Mouse (Mus musculus): ENCODE data around the gene Slc35a2. TPM values are rescaled to one million over a fixed set of nuclear protein-coding genes. Genes with fewer than 3 reads are reported as not detected.

Gene Slc35a2
- total RNA-seq (2021): 10 to 100 TPM; 41.3 to 44.5 TPM

DNA sequence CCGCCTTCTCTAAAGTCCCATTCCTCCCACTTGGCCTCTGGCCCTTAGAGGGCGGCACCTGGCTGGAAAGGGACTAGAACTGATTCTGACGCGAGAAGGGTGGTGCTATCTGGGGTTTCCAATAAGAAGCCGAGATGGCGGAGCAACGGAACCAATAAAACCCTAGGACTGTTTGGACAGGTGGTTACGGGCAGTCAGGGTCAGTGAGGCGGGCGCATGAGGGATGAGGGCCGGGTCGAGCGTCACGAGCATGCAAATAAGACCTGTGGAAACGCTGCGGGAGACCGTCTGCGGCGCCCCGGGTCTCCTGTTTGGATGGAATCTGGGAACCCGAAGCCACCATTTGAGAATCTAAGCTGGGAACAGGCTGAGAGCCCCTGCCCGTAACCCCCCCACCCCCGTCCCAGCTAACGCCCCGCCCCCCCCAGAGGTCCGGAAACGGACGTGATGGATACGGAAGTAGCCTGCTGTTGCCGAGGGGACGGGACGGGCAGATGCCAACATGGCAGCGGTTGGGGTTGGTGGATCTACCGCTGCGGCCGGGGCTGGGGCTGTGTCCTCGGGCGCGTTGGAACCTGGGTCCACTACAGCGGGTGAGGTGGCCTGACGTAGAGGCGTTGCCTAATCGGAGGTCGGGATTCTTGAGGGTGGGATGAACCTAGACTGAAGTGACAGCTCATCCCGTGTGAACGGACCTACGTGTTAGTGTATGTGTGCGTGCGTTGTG lies at the start of gene Slc35a2:
TSS of gene Slc35a2 (plus strand) at position 188 of the 727 bp plus-strand sequence.
- DNase-seq (ENCODE audit: low spot score in 2 of 2): peak; percentile 79 to 81
- intact Hi-C loops (cut with DNase I): no loop called here

DNA sequence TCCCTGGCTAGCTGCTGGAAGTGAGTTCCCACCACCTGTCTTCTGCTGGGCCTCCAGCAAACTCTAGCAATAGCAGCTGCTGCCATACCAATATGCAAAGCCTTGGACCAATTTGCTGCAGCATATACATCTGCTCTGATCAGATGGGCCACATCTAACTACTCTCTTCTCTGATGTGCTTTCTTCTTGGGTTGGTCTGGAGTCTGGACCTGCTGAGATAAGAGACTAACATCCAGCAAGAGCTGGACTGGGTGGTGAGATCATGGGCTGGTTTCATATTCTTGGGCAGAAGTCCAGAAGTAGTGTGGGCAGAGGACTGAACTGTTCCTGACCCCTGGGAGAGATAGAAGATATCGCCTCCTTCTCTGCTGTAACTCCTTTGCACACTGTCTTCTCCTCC lies 46.7 kb upstream of the Slc35a2 start:
- intact Hi-C loops (cut with DNase I): no loop called here
- no peak for DNase-seq (ENCODE audit: low spot score in 2 of 2)

DNA sequence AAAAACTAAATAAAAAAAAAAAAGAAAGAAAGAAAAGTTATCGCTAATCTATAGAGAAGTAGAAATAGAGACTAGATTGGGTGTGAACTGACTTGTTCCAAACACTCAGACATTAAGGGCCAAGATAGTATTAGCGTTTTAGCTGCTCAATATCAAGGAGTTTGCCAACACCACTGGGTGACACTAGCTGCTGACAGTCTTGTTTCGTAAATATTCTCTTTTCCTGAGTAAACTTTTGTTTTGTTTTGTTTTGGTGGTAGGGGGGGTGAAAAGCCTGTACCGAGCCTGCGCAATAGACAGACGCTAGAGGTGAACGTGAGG lies 43.0 kb upstream of the Slc35a2 start:
- no peak for DNase-seq (ENCODE audit: low spot score in 2 of 2)
- intact Hi-C loops (cut with DNase I): no loop called here

DNA sequence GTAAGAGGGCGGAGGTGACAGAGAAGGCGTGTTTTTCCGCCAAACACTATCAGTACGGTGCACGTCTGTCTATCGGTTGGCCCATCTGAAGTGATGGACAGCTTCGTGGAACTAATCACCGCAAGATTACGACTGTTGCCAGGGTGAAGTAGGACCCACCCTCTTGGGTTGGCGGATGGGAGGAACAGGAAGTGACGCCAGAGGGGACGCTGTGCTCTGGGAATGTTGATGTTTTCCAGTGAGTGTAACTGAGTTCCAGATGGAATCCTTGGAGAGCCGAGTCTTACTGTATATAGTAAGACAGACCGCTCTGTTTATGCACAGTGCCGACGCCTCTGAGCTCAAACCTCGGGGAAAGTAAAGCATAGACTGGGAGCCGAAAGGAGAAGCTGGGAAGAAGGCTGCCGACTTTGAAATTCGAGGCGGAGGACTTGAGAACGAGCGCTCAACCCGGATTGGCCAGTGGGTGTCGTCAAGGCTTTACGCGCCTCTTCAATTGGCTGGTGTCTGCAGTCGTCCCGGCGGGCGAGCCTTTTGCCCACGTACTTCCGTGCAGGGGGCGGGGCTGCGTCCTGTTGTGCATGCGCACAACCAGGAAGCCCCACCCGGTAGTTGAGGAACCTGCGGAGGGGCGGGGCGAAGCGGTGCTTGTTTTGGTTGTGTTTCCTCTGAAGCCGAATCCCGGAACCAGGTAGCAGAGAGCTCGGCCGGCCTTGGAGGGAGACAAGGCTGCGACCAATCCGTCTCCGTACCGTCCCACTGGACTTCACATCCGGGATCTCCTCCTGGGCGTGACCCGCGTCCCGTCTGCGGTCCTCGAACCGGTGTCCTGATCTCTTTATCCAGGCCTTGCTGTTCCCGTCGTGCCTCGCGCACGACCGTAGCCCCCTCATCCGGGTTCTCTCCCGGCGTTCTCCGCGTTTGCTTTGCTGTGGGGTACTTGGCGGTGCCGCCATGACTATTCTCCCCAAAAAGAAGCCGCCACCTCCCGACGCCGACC lies 42.4 kb upstream of the Slc35a2 start, which contains the start of gene Otud5:
TSS of gene Otud5 (plus strand) at position 202 of the 1,000 bp plus-strand sequence.
- DNase-seq (ENCODE audit: low spot score in 2 of 2): peak; percentile 91 to 92
- intact Hi-C loops (cut with DNase I): no loop called here

DNA sequence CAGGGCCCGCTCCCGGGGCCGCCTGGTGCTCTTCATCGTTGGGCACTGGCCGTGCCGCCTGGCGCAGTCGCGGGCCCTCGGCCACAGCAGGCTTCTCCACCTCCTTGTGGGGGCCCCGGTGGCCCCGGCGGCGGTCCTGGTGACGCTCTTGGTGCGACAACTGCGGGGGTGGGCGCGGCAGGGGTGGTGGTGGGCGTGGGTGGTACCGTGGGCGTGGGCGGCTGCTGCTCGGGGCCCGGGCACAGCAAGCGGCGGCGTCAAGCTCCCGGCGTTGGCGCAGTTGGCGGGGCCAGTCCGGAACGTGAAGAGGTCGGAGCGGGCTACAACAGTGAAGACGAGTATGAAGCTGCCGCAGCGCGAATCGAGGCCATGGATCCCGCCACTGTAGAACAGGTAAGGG lies 41.5 kb upstream of the Slc35a2 start:
- no peak for DNase-seq (ENCODE audit: low spot score in 2 of 2)
- intact Hi-C loops (cut with DNase I): no loop called here

DNA sequence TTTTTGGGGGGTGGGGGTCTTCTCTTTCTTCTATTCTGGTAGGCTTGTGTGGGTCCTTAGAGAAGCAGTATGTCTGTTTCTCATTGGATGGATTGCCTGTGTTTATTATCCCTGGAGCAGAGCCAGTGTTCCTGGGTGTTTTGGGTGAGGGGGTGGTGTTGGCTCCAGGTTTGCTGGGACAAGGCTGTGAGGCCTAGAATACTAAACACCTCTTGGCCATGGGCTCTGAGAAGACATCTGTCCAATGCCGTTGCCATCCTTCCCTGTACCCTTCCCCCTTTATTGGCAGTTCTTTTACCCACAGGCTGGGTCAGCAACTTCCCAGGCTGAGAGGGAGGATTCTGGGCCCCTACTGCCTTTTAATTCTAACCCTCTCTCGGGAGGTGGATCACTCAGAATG lies 36.0 kb upstream of the Slc35a2 start:
- intact Hi-C loops (cut with DNase I): no loop called here
- DNase-seq (ENCODE audit: low spot score in 2 of 2): peak in 1 of 2 experiments; percentile 7

DNA sequence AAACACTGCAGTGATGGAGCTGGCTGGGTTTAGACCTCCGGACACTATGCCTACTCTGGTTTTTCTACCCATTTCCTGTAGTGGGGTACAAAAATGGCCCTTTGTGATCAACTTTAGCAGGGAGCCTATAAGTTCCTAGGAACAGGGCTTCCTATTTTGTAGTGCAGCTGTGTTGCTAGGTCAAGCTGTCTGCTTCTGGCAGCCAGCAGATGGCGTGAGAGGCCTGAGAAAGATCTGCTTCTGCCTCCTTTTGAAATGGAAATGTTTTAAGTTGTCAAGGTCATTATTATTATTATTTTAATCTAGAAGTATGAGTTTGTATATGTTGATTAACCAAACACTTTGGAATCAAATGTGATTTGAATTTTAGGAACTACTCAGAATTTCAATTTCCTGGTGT lies 29.2 kb upstream of the Slc35a2 start:
- intact Hi-C loops (cut with DNase I): no loop called here
- peak in 1 of 2 experiments; percentile 16 for DNase-seq (ENCODE audit: low spot score in 2 of 2)

DNA sequence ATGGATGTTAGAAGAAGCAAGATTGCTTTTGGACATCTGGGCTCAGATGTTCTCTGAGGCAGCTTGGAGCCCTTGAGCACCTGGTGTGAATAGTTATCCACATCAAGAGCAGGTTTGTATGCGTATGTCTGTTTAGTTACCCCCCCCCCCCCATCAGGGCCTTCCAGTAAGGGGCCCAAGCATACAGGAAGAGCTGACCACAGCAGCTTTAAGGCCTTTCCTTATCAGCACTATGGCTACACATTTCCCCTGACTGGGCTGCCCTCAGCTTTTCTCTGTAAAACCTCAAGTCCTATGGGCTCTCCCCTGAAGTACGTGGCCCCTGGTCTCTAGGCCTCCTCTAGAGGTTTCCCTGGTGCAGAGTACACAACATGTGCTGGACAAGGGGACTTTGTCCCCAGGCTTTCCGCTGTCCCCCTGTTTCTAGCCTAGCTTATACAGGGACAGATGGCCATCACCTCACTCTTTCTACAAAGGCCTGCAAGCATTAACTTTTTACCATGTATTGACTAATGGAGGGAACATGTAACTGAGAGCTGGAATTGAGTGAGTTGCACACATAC lies 24.6 kb upstream of the Slc35a2 start:
- intact Hi-C loops (cut with DNase I): no loop called here

DNA sequence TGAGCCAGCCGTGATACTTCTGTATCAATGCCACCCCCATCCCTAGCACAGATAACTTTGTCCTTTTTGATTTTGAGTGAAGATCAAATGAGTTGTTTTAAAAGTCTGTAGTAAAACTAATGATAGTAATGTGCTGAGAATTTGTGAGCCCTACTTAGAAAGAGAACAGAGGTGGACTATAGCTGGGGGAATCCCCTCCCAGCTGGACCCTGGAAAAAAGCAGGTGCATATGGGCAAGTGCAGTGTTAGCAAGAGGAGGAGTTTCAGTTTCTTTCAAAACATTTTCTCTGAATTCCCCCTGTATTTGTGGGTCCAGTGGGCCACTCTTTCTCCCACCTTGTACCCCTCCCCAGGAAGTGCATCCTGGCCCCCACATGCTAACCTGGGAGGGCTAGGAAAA lies 20.6 kb upstream of the Slc35a2 start:
- DNase-seq (ENCODE audit: low spot score in 2 of 2): no peak
- intact Hi-C loops (cut with DNase I): no loop called here

More for the DNA sequence above, 24.6 kb upstream of the Slc35a2 start:
- no peak for DNase-seq (ENCODE audit: low spot score in 2 of 2)

DNA sequence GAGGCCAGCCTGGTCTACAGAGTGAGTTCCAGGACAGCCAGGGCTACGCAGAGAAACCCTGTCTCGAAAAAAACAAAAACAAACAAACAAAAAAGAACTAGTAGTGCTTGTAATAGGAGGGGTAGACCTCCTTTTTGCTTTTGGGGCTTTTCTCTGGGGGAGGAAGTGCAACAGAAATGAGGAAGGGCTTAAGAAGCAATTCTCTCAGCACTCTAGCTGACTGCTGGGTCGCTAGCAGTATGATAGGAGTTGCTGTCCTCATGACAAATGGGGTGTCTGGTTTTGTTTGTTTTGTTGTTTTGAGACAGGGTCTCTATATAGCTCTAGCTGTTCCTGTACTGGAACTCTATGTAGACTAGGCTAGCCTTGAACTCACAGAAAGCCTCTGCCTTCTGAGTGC lies 19.3 kb upstream of the Slc35a2 start:
- no peak for DNase-seq (ENCODE audit: low spot score in 2 of 2)
- intact Hi-C loops (cut with DNase I): no loop called here

DNA sequence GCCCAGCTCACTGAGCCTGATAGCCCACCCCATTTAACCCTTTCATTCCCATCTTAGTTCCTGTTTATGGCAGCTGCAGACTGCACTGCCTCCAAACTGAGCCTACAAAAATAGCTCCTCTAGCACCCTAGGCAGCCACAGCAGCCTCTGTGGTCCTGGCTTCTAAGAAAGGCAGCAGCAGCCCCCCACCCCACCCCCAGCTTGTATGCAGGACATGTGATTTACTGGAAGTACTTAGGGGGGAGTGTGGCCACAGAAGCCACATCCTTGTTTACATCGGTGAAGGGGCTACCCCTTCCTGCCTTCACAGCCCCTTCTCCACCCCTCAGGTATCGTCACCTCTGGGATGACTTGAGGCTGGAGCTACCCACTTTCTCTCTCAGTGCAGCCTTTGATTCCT lies 18.5 kb upstream of the Slc35a2 start:
- no peak for DNase-seq (ENCODE audit: low spot score in 2 of 2)
- intact Hi-C loops (cut with DNase I): no loop called here

DNA sequence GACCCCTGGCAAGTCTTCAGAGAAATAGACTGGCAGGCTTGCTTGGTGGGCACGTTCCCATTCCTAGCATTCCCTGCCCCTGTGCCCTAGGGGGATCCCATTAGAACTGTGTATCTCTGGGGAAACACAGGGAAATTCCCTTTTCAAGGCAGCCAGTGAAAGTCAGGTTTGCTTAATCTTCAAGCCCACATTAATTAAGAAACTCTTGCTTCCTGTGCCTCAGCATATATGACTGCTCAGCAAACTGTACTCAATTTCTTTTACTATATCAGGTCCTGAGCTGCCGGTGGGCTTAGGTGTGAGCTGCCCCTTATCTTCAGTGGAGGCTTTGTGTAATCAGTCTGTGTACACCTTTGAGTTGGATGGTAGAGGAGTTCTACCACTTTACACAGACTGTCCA lies 18.0 kb upstream of the Slc35a2 start:
- no peak for DNase-seq (ENCODE audit: low spot score in 2 of 2)
- intact Hi-C loops (cut with DNase I): no loop called here

DNA sequence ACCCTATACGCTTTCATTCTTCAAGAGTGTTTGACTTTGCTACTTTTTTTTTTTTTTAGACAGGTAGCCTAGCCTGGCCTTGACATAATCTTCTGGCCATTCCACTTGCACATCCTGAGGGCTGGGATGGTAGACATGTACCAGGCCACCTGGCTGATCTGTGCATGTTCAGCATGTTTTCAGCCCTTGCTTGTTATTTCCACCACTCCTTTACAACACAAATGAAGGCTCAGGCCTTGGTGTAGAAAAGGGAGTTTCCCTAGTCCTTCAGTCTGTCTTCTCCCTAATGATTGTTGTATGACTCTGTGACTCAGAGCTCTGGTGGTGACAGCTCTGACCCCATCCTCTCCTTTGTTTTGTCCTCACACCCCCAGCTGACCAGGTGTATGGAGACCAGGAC lies 16.7 kb upstream of the Slc35a2 start:
- no peak for DNase-seq (ENCODE audit: low spot score in 2 of 2)
- intact Hi-C loops (cut with DNase I): no loop called here

DNA sequence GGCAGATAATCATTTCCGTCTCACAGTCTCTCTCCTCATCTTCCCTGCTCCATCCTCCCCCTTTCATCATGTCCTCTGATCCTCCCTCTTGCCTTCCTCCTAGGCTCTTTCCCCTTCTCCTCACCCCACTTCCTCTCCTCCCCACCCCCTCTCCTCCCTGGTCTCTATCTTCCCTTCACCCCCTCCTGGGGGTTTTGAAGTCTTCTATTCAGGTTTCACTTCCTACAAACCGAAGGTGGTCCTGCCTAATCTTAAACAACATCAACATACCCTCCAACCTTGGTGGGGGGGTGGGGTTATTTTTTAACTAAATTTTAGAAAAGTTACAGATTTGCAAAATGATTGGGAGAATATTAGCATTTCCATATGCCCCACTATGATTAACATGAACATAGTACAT lies 15.3 kb upstream of the Slc35a2 start:
- no peak for DNase-seq (ENCODE audit: low spot score in 2 of 2)
- intact Hi-C loops (cut with DNase I): no loop called here

DNA sequence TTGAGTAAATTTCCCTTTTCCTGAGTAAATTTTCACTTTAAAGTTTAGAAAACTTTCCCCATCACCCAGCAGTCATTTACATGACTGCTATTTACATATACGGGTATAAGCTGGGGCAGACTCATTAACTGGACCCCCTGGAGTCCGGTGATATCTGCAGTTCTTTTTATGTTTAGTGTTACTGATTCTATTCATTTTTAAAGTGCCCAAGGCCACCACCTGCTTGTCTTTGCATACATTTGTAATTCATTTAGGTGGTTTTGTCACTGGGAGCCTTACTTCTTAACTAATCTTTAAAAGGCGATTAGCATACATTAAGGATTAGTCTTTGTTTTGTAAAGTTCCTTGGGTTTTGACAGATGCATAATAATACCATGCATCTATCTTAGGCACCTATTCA lies 14.0 kb upstream of the Slc35a2 start:
- intact Hi-C loops (cut with DNase I): no loop called here
- DNase-seq (ENCODE audit: low spot score in 2 of 2): no peak

DNA sequence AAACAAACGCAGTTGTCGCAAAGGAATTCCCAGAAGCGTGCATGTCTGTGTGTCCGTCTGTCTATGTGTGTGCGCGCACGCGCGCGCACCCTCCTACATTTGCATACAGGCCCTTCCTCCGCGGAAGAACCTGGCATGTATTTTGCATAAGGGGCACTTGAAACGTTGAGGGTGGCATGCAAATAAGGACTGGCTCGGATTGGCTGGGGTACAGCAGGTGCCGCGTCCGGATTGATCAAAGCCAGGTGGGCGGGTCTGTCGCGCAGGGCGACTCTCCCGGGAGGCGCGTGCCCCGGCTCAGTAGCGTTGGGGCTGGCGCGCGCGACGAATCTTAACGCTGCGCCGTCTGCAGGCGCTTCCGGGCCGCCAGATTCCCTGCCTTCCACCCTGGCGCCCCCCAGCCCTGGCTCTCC lies 5.8 kb upstream of the Slc35a2 start, which contains the start of gene Pim2:
TSS of gene Pim2 (plus strand) at position 256 of the 413 bp plus-strand sequence.
- DNase-seq (ENCODE audit: low spot score in 2 of 2): peak; percentile 81 to 83
- intact Hi-C loops (cut with DNase I): no loop called here

DNA sequence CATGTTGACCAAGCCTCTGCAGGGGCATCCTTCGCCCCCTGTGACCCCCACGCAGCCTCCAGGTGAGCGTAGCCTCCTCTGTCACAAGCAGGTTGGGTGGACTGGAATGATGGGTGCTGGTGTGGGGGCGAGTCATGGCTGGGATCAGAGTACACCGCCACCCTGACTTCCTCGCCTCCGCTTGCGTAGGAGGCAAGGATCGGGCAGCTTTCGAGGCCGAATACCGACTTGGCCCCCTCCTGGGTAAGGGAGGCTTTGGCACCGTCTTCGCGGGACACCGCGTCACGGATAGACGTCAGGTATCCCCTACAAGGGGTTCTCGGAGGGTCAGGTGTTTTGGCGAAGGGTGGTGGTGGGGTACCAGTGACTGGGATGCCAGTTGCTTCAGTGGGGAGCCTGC lies 5.3 kb upstream of the Slc35a2 start:
- intact Hi-C loops (cut with DNase I): no loop called here

DNA sequence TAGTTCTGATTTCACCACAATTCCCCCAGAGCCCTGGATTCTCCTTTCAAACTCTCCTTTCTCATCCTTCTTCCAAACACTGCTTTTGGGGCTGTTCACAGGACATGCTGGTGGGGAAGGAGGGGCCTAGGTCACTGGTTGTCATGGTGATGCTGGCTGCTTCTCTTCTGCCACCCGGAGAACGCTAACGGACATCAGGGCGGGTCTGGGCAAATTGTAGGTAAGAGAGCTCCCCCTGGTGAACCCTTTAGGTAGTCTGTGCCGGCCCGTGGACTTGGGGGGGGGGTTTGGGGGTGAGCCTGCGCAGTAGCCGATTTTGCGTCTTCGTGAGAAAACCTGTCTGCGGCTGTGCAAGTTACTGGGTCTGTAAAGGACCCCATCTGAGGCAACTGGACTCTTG lies 4.0 kb upstream of the Slc35a2 start:
- intact Hi-C loops (cut with DNase I): no loop called here
- peak; percentile 58 to 59 for DNase-seq (ENCODE audit: low spot score in 2 of 2)

More for the DNA sequence above, 5.3 kb upstream of the Slc35a2 start:
- peak; percentile 31 to 32 for DNase-seq (ENCODE audit: low spot score in 2 of 2)

DNA sequence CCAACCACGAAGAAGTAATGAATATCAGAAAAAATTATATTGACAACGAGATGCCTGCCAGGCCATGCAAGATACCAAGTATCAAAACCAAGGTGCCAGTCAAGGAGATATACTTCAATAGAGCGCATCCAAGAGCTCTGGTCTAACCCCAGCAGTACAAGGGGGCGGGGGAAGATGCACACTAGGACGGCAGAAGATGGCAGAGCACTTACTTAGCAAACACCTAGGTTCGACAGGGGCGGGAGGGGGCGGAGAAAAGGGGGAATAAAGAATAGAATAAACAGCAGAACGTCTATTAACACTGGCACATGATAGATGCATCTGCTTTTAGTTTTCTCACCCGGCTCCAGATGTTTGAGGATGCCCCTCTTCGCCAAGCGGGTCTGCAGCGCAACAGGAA lies 14.4 kb downstream of the Slc35a2 start:
- intact Hi-C loops (cut with DNase I): no loop called here
- DNase-seq (ENCODE audit: low spot score in 2 of 2): no peak

Data from left cerebral cortex, postnatal 36 days (tissue).